Mouse (Mus musculus) midbrain, embryonic 16.5 days (tissue): ENCODE measurements at regions not wholly inside any gene's neighbourhood (a gene's known extent, or its start where the extent isn't known, plus 50 kb on each side); places are given as distances from the start of the nearest gene placed in this dataset.
A peak's percentile ranks its signal among the peaks of the same experiment; 100 is the strongest.

ENCODE experiments used
- ATAC-seq: fragments of 200-750 bp; cut with Nextera tagmentation; 2 replicates; pipeline ENCODE4 v1.8.0; 2017; ENCODE audit warnings: moderate TSS enrichment
- H3K27ac ChIP-seq: fragments of 300-500 bp; sonication (generic); 2 replicates; pipeline ENCODE4 v1.5.1; 2014; ENCODE audit warnings: mild to moderate bottlenecking, low read length, mixed read lengths
- H3K27me3 ChIP-seq: fragments of 300-500 bp; sonication (generic); 2 replicates; pipeline ENCODE4 v1.6.1; 2014; ENCODE audit warnings: low read depth, low read length, mixed read lengths; ENCODE audit not compliant: control insufficient read depth, insufficient read depth
- H3K36me3 ChIP-seq: fragments of 300-500 bp; sonication (generic); 2 replicates; pipeline ENCODE4 v1.6.1; 2014; ENCODE audit warnings: mild to moderate bottlenecking, low read length, moderate library complexity, mixed read lengths; ENCODE audit not compliant: control insufficient read depth, insufficient read depth
- H3K4me1 ChIP-seq: fragments of 300-500 bp; sonication (generic); 2 replicates; pipeline ENCODE4 v1.6.1; 2014; ENCODE audit warnings: mild to moderate bottlenecking, low read length, mixed read lengths; ENCODE audit not compliant: control insufficient read depth, insufficient read depth
- H3K4me2 ChIP-seq: fragments of 300-500 bp; sonication (generic); 2 replicates; pipeline ENCODE4 v1.6.1; 2014; ENCODE audit warnings: mild to moderate bottlenecking, low read length, mixed read lengths
- H3K4me3 ChIP-seq: fragments of 300-500 bp; sonication (generic); 2 replicates; pipeline ENCODE4 v1.5.1; 2014; ENCODE audit warnings: low read depth, mild to moderate bottlenecking, low read length, moderate library complexity, mixed read lengths
- H3K9ac ChIP-seq: fragments of 300-500 bp; sonication (generic); 2 replicates; pipeline ENCODE4 v1.6.1; 2014; ENCODE audit warnings: low read depth, low read length, mixed read lengths
- H3K9me3 ChIP-seq: fragments of 300-500 bp; sonication (generic); replicated peaks from 2 replicates; pipeline ENCODE4 v1.6.1; 2014; ENCODE audit warnings: mild to moderate bottlenecking, low read length, mixed read lengths; ENCODE audit not compliant: control insufficient read depth, poor library complexity, severe bottlenecking
- WGBS: fragments of 180-500 bp; shearing (Covaris S2); extraction: QIAGEN DNeasy Blood & Tissue Kit; methylation state at CpG from one replicate; pipeline ENCODE4 v1.1.7; 2014; 5-methylcytosine and 5-hydroxymethylcytosine counted together

- no peak for ATAC-seq
- peaks cover 3% of the 10 kb centered on the region; the same call in 1 of the 2 replicates for H3K4me1 ChIP-seq
- 89% methylated on average over 10 of the region's 10 CpGs for WGBS
Measured at GRCm38 (mm10) chr1:155006099-155006498, 93.3 kb downstream of the Ier5 start.

GRCm38 (mm10) chr1:155000301-155000700 lies 99.1 kb downstream of the Ier5 start:
- Histone ChIP-seq H3K27ac (no peak overlapping the region), H3K9me3 (no peaks in the 10 kb centered on the region; the same call in 1 of the 2 replicates), H3K9ac (no peak overlapping the region), H3K4me3 (no peak overlapping the region), H3K27me3 (no peaks in the 10 kb centered on the region), H3K4me2 (no peak overlapping the region), H3K36me3 (no peaks in the 10 kb centered on the region), H3K4me1 (peaks cover 8% of the 10 kb centered on the region; the same call in 1 of the 2 replicates)
- ATAC-seq, result no peak

More at GRCm38 (mm10) chr1:155006099-155006498, 93.3 kb downstream of the Ier5 start:
- H3K9ac ChIP-seq, result no peak overlapping the region
- H3K36me3 ChIP-seq, result no peaks in the 10 kb centered on the region
- no peak overlapping the region for H3K4me3 ChIP-seq
- H3K9me3 ChIP-seq, result no peaks in the 10 kb centered on the region
- no peak overlapping the region for H3K27ac ChIP-seq
- H3K4me2 ChIP-seq, result no peak overlapping the region
- no peaks in the 10 kb centered on the region for H3K27me3 ChIP-seq

- Histone ChIP-seq H3K27me3 (no peaks in the 10 kb centered on the region), H3K4me2 (no peak overlapping the region), H3K9me3 (no peaks in the 10 kb centered on the region; the same call in 1 of the 2 replicates), H3K4me1 (peaks cover 8% of the 10 kb centered on the region; the same call in 1 of the 2 replicates), H3K4me3 (no peak overlapping the region), H3K27ac (no peak overlapping the region), H3K9ac (no peak overlapping the region), H3K36me3 (no peaks in the 10 kb centered on the region)
- 69% methylated on average over 9 of the region's 9 CpGs for WGBS
- ATAC-seq, result no peak
Measured at GRCm38 (mm10) chr1:154999501-155000131, 99.8 kb downstream of the Ier5 start.

- no peak overlapping the region for H3K9ac ChIP-seq
- H3K4me3 ChIP-seq, result no peak overlapping the region
- H3K9me3 ChIP-seq, result no peaks in the 10 kb centered on the region; the same call in 1 of the 2 replicates
- H3K4me1 ChIP-seq, result peaks cover 8% of the 10 kb centered on the region; the same call in 1 of the 2 replicates
- no peak overlapping the region for H3K4me2 ChIP-seq
- ATAC-seq, result 0 out of 2 replicates have a peak, but pooled peaks have one; percentile 32
- 0 out of 2 replicates have a peak overlapping the region, but pooled peaks have one; percentile 47 for H3K27ac ChIP-seq
- whole genome bisulfite sequencing, result 59% methylated on average over 9 of the region's 9 CpGs
- no peaks in the 10 kb centered on the region for H3K27me3 ChIP-seq
- no peaks in the 10 kb centered on the region for H3K36me3 ChIP-seq
Measured at GRCm38 (mm10) chr1:154995778-154996390, 103.6 kb downstream of the Ier5 start.

GRCm38 (mm10) chr1:154993927-154994856 lies 105.2 kb downstream of the Ier5 start:
- H3K9ac ChIP-seq, result no peak overlapping the region
- 65% methylated on average over 21 of the region's 21 CpGs for WGBS
- no peak overlapping the region for H3K4me3 ChIP-seq
- H3K4me2 ChIP-seq, result no peak overlapping the region
- H3K9me3 ChIP-seq, result no peaks in the 10 kb centered on the region; the same call in 1 of the 2 replicates
- H3K36me3 ChIP-seq, result no peaks in the 10 kb centered on the region
- H3K27ac ChIP-seq, result no peak overlapping the region
- no peaks in the 10 kb centered on the region for H3K27me3 ChIP-seq
- peaks cover 8% of the 10 kb centered on the region; the same call in 1 of the 2 replicates for H3K4me1 ChIP-seq
- ATAC-seq, result 0 out of 2 replicates have a peak, but pooled peaks have one; percentile 48

GRCm38 (mm10) chr1:154983325-154983724 lies 99.0 kb upstream of the Cacna1e start:
- 80% methylated on average over 7 of the region's 7 CpGs for WGBS
- ATAC-seq, result no peak
- no peak overlapping the region for H3K4me3 ChIP-seq
- H3K4me1 ChIP-seq, result no peaks in the 10 kb centered on the region
- no peak overlapping the region for H3K9ac ChIP-seq
- H3K9me3 ChIP-seq, result no peaks in the 10 kb centered on the region
- H3K36me3 ChIP-seq, result no peaks in the 10 kb centered on the region
- H3K27ac ChIP-seq, result no peak overlapping the region
- H3K4me2 ChIP-seq, result no peak overlapping the region
- H3K27me3 ChIP-seq, result no peaks in the 10 kb centered on the region

GRCm38 (mm10) chr1:154982836-154983235 lies 98.5 kb upstream of the Cacna1e start:
- 93% methylated on average over 9 of the region's 9 CpGs for WGBS
- ATAC-seq, result no peak
- H3K27me3 ChIP-seq, result no peaks in the 10 kb centered on the region

GRCm38 (mm10) chr1:154981687-154982086 lies 97.4 kb upstream of the Cacna1e start:
- no peaks in the 10 kb centered on the region for H3K36me3 ChIP-seq
- no peaks in the 10 kb centered on the region for H3K4me1 ChIP-seq
- no peak overlapping the region for H3K4me2 ChIP-seq
- no peaks in the 10 kb centered on the region for H3K27me3 ChIP-seq
- H3K9ac ChIP-seq, result no peak overlapping the region
- ATAC-seq, result no peak
- no peak overlapping the region for H3K4me3 ChIP-seq
- WGBS, result 72% methylated on average over 8 of the region's 8 CpGs
- no peaks in the 10 kb centered on the region for H3K9me3 ChIP-seq
- no peak overlapping the region for H3K27ac ChIP-seq

More at GRCm38 (mm10) chr1:154982836-154983235, 98.5 kb upstream of the Cacna1e start:
- H3K4me3 ChIP-seq, result no peak overlapping the region
- H3K9ac ChIP-seq, result no peak overlapping the region
- H3K4me2 ChIP-seq, result no peak overlapping the region
- H3K9me3 ChIP-seq, result no peaks in the 10 kb centered on the region
- no peaks in the 10 kb centered on the region for H3K4me1 ChIP-seq
- no peaks in the 10 kb centered on the region for H3K36me3 ChIP-seq
- H3K27ac ChIP-seq, result no peak overlapping the region
